Mouse (Mus musculus) ES-CJ7 (cell line): Measurements from ENCODE around the gene Rph3al.

Source experiments
- DNase-seq: peaks from one replicate; pipeline ENCODE4 v3.0.0; 2011; ENCODE audit warnings: low read depth, low spot score

Rph3al gene

GRCm38 (mm10) chr11:75938379-75938906 is at the start of gene Rph3al:
TSS of gene Rph3al (minus strand) at chr11:75938429.
- DNase-seq, result no peak

GRCm38 (mm10) chr11:75985948-75986347 is 47.7 kb upstream of the Rph3al start:
- DNase-seq, result no peak

GRCm38 (mm10) chr11:75984581-75984980 is 46.4 kb upstream of the Rph3al start:
- no peak for DNase-seq

GRCm38 (mm10) chr11:75983194-75983593 is 45.0 kb upstream of the Rph3al start:
- peak; percentile 54 for DNase-seq

- DNase-seq, result no peak
These were observed 42.2 kb upstream of the Rph3al start for GRCm38 (mm10) chr11:75980413-75980812.

- no peak for DNase-seq
These were observed 39.8 kb upstream of the Rph3al start for GRCm38 (mm10) chr11:75978051-75978450.

- DNase-seq, result no peak
These were observed 38.5 kb upstream of the Rph3al start for GRCm38 (mm10) chr11:75976748-75977147.

GRCm38 (mm10) chr11:75973988-75974387 is 35.8 kb upstream of the Rph3al start:
- DNase-seq, result peak; percentile 31

- no peak for DNase-seq
These were observed 34.8 kb upstream of the Rph3al start for GRCm38 (mm10) chr11:75972916-75973567.

- no peak for DNase-seq
These were observed 34.0 kb upstream of the Rph3al start for GRCm38 (mm10) chr11:75972188-75972587.

GRCm38 (mm10) chr11:75970629-75971028 is 32.4 kb upstream of the Rph3al start:
- no peak for DNase-seq

- no peak for DNase-seq
These were observed 30.5 kb upstream of the Rph3al start for GRCm38 (mm10) chr11:75968761-75969160.

GRCm38 (mm10) chr11:75966401-75967372 is 28.5 kb upstream of the Rph3al start:
- peak; percentile 70 for DNase-seq

GRCm38 (mm10) chr11:75965674-75966400 is 27.6 kb upstream of the Rph3al start:
- DNase-seq, result no peak

- no peak for DNase-seq
These were observed 26.2 kb upstream of the Rph3al start for GRCm38 (mm10) chr11:75964476-75964730.

- DNase-seq, result peak; percentile 46
These were observed 25.7 kb upstream of the Rph3al start for GRCm38 (mm10) chr11:75963730-75964475.

GRCm38 (mm10) chr11:75961782-75962181 is 23.6 kb upstream of the Rph3al start:
- no peak for DNase-seq

- no peak for DNase-seq
These were observed 19.0 kb upstream of the Rph3al start for GRCm38 (mm10) chr11:75957124-75957832.

- DNase-seq, result no peak
These were observed 18.4 kb upstream of the Rph3al start for GRCm38 (mm10) chr11:75956651-75957050.

GRCm38 (mm10) chr11:75954896-75955295 is 16.7 kb upstream of the Rph3al start:
- DNase-seq, result no peak

- no peak for DNase-seq
These were observed 13.7 kb upstream of the Rph3al start for GRCm38 (mm10) chr11:75951895-75952294.
